Mouse (Mus musculus) neural tube, embryonic 11.5 days (tissue): ENCODE data around the gene Clec2i. TPM values are rescaled to one million over a fixed set of nuclear protein-coding genes. Genes with fewer than 3 reads are reported as not detected.

Source experiments
- ATAC-seq: fragments of 200-750 bp; cut with Nextera tagmentation; 2 replicates; pipeline ENCODE4 v1.8.0; 2017; ENCODE audit warnings: moderate number of reproducible peaks, mild to moderate bottlenecking, moderate TSS enrichment, moderate library complexity; ENCODE audit not compliant: insufficient read depth, low FRiP score, low TSS enrichment
- DNase-seq: peaks from one replicate; pipeline ENCODE4 v3.0.0-alpha.2; 2015; ENCODE audit warnings: low spot score
- H3K27ac ChIP-seq: fragments of 300-500 bp; sonication (generic); 2 replicates; pipeline ENCODE4 v1.5.1; 2014; ENCODE audit warnings: low read depth, mild to moderate bottlenecking, low read length
- H3K27me3 ChIP-seq: fragments of 300-500 bp; sonication (generic); 2 replicates; pipeline ENCODE4 v1.6.1; 2014; ENCODE audit warnings: mild to moderate bottlenecking, low read length, mixed read lengths; ENCODE audit not compliant: control insufficient read depth, insufficient read depth
- H3K36me3 ChIP-seq: fragments of 300-500 bp; sonication (generic); 2 replicates; pipeline ENCODE4 v1.6.1; 2014; ENCODE audit warnings: mild to moderate bottlenecking, low read length, moderate library complexity, mixed read lengths; ENCODE audit not compliant: control insufficient read depth, insufficient read depth
- H3K4me1 ChIP-seq: fragments of 300-500 bp; sonication (generic); 2 replicates; pipeline ENCODE4 v1.6.1; 2014; ENCODE audit warnings: low read length, mixed read lengths; ENCODE audit not compliant: control insufficient read depth, insufficient read depth
- H3K4me2 ChIP-seq: fragments of 300-500 bp; sonication (generic); 2 replicates; pipeline ENCODE4 v1.6.1; 2014; ENCODE audit warnings: low read depth, mild to moderate bottlenecking, moderate library complexity
- H3K4me3 ChIP-seq: fragments of 300-500 bp; sonication (generic); 2 replicates; pipeline ENCODE4 v1.5.1; 2014; ENCODE audit warnings: low read depth, low read length
- H3K9ac ChIP-seq: fragments of 300-500 bp; sonication (generic); 2 replicates; pipeline ENCODE4 v1.6.1; 2014; ENCODE audit warnings: mild to moderate bottlenecking, low read length
- H3K9me3 ChIP-seq: fragments of 300-500 bp; sonication (generic); 2 replicates; pipeline ENCODE4 v1.6.1; 2016; ENCODE audit warnings: low read length; ENCODE audit not compliant: control insufficient read depth
- WGBS: fragments of 180-500 bp; shearing (Covaris S2); extraction: QIAGEN DNeasy Blood & Tissue Kit; methylation state at CpG from one replicate; pipeline ENCODE4 v1.1.7; 2014; 5-methylcytosine and 5-hydroxymethylcytosine counted together
- polyA plus RNA-seq: library from polyadenylated mRNA; unstranded; fragments of >200 nt; fragmentation: Nextera tagmentation; extraction: Ambion mirVana; gene quantifications from 2 replicates; pipeline ENCODE4 v1.2.1, GENCODE M21; 2014

Gene Clec2i
- polyA plus RNA-seq, 1 experiment from 2014 or later: not detected

- Histone ChIP-seq H3K4me2 (peak overlapping the region; percentile 72), H3K4me3 (peak overlapping the region; percentile 79), H3K9me3 (no peaks in the 10 kb centered on the region), H3K4me1 (no peaks in the 10 kb centered on the region), H3K9ac (peak overlapping the region; percentile 80), H3K27ac (peak overlapping the region; percentile 78), H3K27me3 (no peaks in the 10 kb centered on the region), H3K36me3 (no peaks in the 10 kb centered on the region)
- peak; percentile 77 for ATAC-seq
- 0% methylated on average over 44 of the region's 44 CpGs for WGBS
- peak; percentile 94 for DNase-seq
Measured at GRCm38 (mm10) chr6:128842945-128843478, 44.4 kb upstream of the Clec2i start.

- Histone ChIP-seq H3K9ac (peak overlapping the region; percentile 76), H3K4me3 (peak overlapping the region; percentile 79), H3K27me3 (no peaks in the 10 kb centered on the region), H3K4me2 (peak overlapping the region; percentile 72), H3K27ac (peak overlapping the region; percentile 78), H3K36me3 (no peaks in the 10 kb centered on the region), H3K9me3 (no peaks in the 10 kb centered on the region), H3K4me1 (no peaks in the 10 kb centered on the region)
- WGBS: under 1% methylated on average over 22 of the region's 22 CpGs
- ATAC-seq (peak; percentile 18), DNase-seq (peak; percentile 66)
Measured at GRCm38 (mm10) chr6:128843479-128843992, 43.9 kb upstream of the Clec2i start.

- DNase-seq (no peak), ATAC-seq (no peak)
Measured at GRCm38 (mm10) chr6:128844131-128844530, 43.3 kb upstream of the Clec2i start.

DNA sequence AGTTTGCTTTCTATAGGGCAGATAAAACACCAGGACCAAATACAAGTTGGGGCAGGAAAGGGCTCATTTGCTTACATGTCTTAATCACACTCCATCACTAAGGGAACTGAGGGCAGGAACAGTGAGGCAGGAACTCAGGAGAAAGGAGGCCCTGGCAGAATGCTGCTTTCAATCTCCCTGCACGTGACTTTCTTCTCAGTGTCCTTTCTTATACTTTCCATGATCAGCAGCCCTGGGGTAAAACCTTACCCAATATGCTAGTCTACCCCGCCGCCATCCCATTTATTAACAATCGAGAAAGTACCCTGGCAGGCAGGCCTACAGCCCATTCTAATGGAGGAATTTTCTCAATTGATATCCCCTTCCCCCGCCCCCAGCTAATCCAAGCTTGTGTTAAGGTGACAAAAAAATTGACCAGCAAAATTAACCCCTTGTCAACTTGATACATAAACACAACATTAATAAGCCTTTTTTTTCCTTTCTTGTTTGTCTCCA, 42.8 kb upstream of the Clec2i start:
- Histone ChIP-seq H3K9me3 (no peaks in the 10 kb centered on the region), H3K9ac (no peak overlapping the region), H3K27me3 (no peaks in the 10 kb centered on the region), H3K27ac (no peak overlapping the region), H3K4me1 (no peaks in the 10 kb centered on the region), H3K4me3 (no peak overlapping the region), H3K36me3 (no peaks in the 10 kb centered on the region), H3K4me2 (no peak overlapping the region)
- ATAC-seq (no peak), DNase-seq (no peak)
- 81% methylated on average over 5 of the region's 5 CpGs for WGBS

More at GRCm38 (mm10) chr6:128844131-128844530, 43.3 kb upstream of the Clec2i start:
- no peaks in the 10 kb centered on the region for H3K9me3 ChIP-seq
- peak overlapping the region; percentile 72 for H3K4me2 ChIP-seq
- no peaks in the 10 kb centered on the region for H3K4me1 ChIP-seq
- H3K27me3 ChIP-seq: no peaks in the 10 kb centered on the region
- H3K36me3 ChIP-seq: no peaks in the 10 kb centered on the region
- no peak overlapping the region; the same call in 1 of the 2 replicates for H3K9ac ChIP-seq
- WGBS: 43% methylated on average over 8 of the region's 8 CpGs
- H3K4me3 ChIP-seq: peak overlapping the region; percentile 79
- H3K27ac ChIP-seq: no peak overlapping the region

DNA sequence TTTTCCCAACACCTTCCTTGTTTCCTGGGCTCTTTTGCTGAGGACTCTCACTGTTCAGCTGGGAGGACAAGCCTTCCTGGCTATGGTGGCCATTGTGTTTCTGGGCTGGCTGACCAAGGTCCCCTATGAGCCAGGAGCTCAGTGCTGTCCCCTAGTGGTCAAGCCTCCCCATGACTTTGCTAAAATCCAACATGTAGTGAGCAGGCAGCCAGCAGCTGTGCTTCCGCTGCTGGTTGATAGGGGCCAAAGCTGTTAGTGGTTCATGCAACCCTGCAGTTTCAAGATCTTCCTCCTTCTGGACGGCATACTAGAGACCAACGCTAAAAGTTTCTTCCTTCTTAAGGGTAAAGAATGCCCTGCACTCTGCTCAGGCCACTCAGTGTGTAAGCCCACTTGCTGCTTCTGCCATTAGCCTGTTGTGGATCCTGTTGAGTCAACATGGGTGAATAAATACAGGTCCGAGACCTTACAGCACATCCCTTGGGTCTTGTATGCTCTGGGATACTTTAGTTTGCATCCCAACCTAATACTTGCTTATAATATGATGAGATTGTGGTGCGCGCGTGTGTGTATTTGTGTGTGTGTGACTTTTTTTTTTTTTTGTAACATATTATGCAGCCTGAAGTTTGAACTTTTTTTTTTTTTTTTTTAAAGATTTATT, 41.9 kb upstream of the Clec2i start:
- Histone ChIP-seq H3K9me3 (no peaks in the 10 kb centered on the region), H3K27me3 (no peaks in the 10 kb centered on the region), H3K27ac (no peak overlapping the region), H3K36me3 (no peaks in the 10 kb centered on the region), H3K4me3 (no peak overlapping the region), H3K9ac (no peak overlapping the region), H3K4me1 (no peaks in the 10 kb centered on the region), H3K4me2 (no peak overlapping the region)
- DNase-seq: peak; percentile 91
- 30% methylated on average over 7 of the region's 7 CpGs for WGBS
- peak; percentile 2 for ATAC-seq

DNA sequence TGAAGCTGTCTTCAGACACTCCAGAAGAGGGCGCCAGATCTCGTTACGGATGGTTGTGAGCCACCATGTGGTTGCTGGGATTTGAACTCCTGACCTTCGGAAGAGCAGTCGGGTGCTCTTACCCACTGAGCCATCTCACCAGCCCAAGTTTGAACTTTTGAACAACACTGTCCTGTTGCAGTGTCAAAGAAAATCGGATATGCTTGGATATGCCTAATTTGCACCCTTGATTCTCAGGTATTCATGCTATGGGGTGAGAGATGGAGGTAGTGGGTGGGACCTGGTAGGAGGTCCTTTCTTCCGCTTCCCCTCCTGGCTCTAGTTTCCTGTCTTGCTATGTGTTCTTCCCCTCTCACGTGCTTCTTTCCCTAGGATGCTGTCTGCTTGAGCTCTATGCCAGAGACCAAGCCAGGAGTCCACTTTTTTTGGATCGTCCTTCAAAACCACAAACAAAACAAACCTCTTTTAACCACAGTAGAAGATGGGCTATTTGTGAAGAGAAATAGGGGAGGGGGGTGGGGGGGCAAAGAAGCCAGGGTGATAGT, 41.3 kb upstream of the Clec2i start:
- no peaks in the 10 kb centered on the region for H3K36me3 ChIP-seq
- no peak overlapping the region for H3K4me3 ChIP-seq
- H3K9ac ChIP-seq: no peak overlapping the region
- H3K4me2 ChIP-seq: no peak overlapping the region
- H3K27ac ChIP-seq: no peak overlapping the region
- 69% methylated on average over 6 of the region's 9 CpGs for WGBS
- DNase-seq (no peak), ATAC-seq (no peak)
- H3K9me3 ChIP-seq: no peaks in the 10 kb centered on the region
- H3K27me3 ChIP-seq: no peaks in the 10 kb centered on the region
- H3K4me1 ChIP-seq: no peaks in the 10 kb centered on the region

GRCm38 (mm10) chr6:128847401-128847800, 40.0 kb upstream of the Clec2i start:
- Histone ChIP-seq H3K27me3 (no peaks in the 10 kb centered on the region), H3K9me3 (no peaks in the 10 kb centered on the region), H3K36me3 (no peaks in the 10 kb centered on the region), H3K4me1 (no peaks in the 10 kb centered on the region), H3K4me2 (no peak overlapping the region), H3K27ac (no peak overlapping the region), H3K4me3 (no peak overlapping the region), H3K9ac (no peak overlapping the region)
- DNase-seq: no peak
- WGBS: 94% methylated on average over 4 of the region's 4 CpGs
- ATAC-seq: no peak

- no peak overlapping the region for H3K27ac ChIP-seq
- no peaks in the 10 kb centered on the region for H3K27me3 ChIP-seq
- H3K4me2 ChIP-seq: no peak overlapping the region
- H3K36me3 ChIP-seq: no peaks in the 10 kb centered on the region
- H3K9me3 ChIP-seq: no peaks in the 10 kb centered on the region
- no peaks in the 10 kb centered on the region for H3K4me1 ChIP-seq
- no peak overlapping the region for H3K9ac ChIP-seq
- 58% methylated on average over 2 of the region's 2 CpGs for WGBS
- H3K4me3 ChIP-seq: no peak overlapping the region
- ATAC-seq (no peak), DNase-seq (peak; percentile 69)
Measured at GRCm38 (mm10) chr6:128849902-128850301, 37.5 kb upstream of the Clec2i start.
